Mouse (Mus musculus) hindbrain, embryonic 14.5 days (tissue): ENCODE results near the gene Prrg2. TPM values are rescaled to one million over a fixed set of nuclear protein-coding genes. Genes with fewer than 3 reads are reported as not detected.

Source experiments
- ATAC-seq: fragments of 200-750 bp; cut with Nextera tagmentation; 2 replicates; pipeline ENCODE4 v1.8.0; 2017; ENCODE audit warnings: moderate number of reproducible peaks, mild to moderate bottlenecking, moderate TSS enrichment, moderate library complexity; ENCODE audit not compliant: low FRiP score
- DNase-seq: peaks from one replicate; pipeline ENCODE4 v3.0.0-alpha.2; 2015; ENCODE audit warnings: low spot score
- H3K27ac ChIP-seq: fragments of 300-500 bp; sonication (generic); 2 replicates; pipeline ENCODE4 v1.5.1; 2014; ENCODE audit warnings: mild to moderate bottlenecking, moderate library complexity
- H3K27me3 ChIP-seq: fragments of 300-500 bp; sonication (generic); 2 replicates; pipeline ENCODE4 v1.6.1; 2014; ENCODE audit warnings: mild to moderate bottlenecking, low read length, mixed read lengths; ENCODE audit not compliant: control insufficient read depth, insufficient read depth
- H3K36me3 ChIP-seq: fragments of 300-500 bp; sonication (generic); replicated peaks from 2 replicates; pipeline ENCODE4 v1.6.1; 2014; ENCODE audit not compliant: control insufficient read depth, insufficient read depth
- H3K4me1 ChIP-seq: fragments of 300-500 bp; sonication (generic); replicated peaks from 2 replicates; pipeline ENCODE4 v1.6.1; 2014; ENCODE audit warnings: antibody characterized with exemption, low read length, mixed read lengths; ENCODE audit not compliant: control insufficient read depth, insufficient read depth
- H3K4me2 ChIP-seq: fragments of 300-500 bp; sonication (generic); replicated peaks from 2 replicates; pipeline ENCODE4 v1.6.1; 2014; ENCODE audit warnings: mild to moderate bottlenecking, moderate library complexity
- H3K4me3 ChIP-seq: fragments of 300-500 bp; sonication (generic); replicated peaks from 2 replicates; pipeline ENCODE4 v1.5.1; 2014; ENCODE audit warnings: mild to moderate bottlenecking, low read length
- H3K9ac ChIP-seq: fragments of 300-500 bp; sonication (generic); 2 replicates; pipeline ENCODE4 v1.6.1; 2014
- H3K9me3 ChIP-seq: fragments of 300-500 bp; sonication (generic); 2 replicates; pipeline ENCODE4 v1.6.1; 2016; ENCODE audit warnings: low read length; ENCODE audit not compliant: control insufficient read depth
- WGBS: fragments of 180-500 bp; shearing (Covaris S2); extraction: QIAGEN DNeasy Blood & Tissue Kit; methylation state at CpG from one replicate; pipeline ENCODE4 v1.1.7; 2014; 5-methylcytosine and 5-hydroxymethylcytosine counted together
- polyA plus RNA-seq: library from polyadenylated mRNA; unstranded; fragments of >200 nt; fragmentation: Nextera tagmentation; extraction: Ambion mirVana; gene quantifications from 2 replicates; pipeline ENCODE4 v1.2.1, GENCODE M21; 2014

Gene Prrg2
- polyA plus RNA-seq, 1 experiment from 2014 or later = 12.8 TPM

DNA sequence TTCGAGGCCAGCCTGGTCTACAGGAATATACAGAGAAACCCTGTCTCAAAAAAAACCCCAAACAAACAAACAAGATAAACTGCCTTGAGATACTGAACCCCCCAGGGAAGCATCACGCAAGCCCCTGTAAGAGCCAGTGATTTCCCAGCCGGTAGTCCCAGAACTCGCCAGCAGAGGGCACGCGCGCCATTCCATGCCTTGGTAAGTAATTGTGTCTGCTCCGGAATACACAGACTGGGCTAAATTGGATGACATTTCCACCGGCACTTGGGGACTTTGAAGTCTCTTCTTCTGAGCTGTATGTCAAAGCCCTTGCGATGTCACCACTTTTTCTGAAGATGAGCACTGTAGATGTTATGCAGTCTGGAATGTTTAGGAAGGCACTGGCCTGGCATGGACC, 17.4 kb upstream of the Prrg2 start:
- Histone ChIP-seq H3K9ac (no peak overlapping the region), H3K36me3 (peaks cover 16% of the 10 kb centered on the region; the same call in 1 of the 2 replicates), H3K9me3 (no peaks in the 10 kb centered on the region), H3K4me3 (no peak overlapping the region), H3K4me2 (no peak overlapping the region), H3K27ac (no peak overlapping the region), H3K27me3 (no peaks in the 10 kb centered on the region), H3K4me1 (no peaks in the 10 kb centered on the region)
- ATAC-seq (peak; percentile 63), DNase-seq (peak; percentile 97)
- 2% methylated on average over 10 of the region's 10 CpGs for WGBS

DNA sequence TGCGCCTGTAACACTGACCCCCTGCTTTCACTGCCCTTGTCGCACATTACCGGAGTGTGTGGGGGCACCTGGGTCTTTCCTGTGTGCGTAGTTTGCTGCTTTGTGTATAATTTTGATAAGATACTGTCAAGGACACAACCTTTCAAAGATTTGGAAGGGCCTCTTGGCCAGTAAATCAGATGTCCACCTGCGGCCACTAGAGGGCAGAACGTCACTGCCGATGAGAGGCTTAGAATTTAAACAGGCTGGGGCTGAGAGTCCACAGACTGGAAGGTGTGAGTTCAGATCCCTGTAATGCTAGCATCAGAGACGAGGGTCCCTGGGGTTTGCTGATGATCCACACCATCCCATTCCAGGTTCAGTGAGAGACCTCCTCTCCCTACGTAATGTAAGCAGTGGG, 16.0 kb upstream of the Prrg2 start:
- no peaks in the 10 kb centered on the region for H3K4me1 ChIP-seq
- ATAC-seq (no peak), DNase-seq (peak; percentile 73)
- no peaks in the 10 kb centered on the region for H3K9me3 ChIP-seq
- H3K27me3 ChIP-seq = no peaks in the 10 kb centered on the region
- no peak overlapping the region for H3K27ac ChIP-seq
- H3K9ac ChIP-seq = no peak overlapping the region
- H3K4me2 ChIP-seq = no peak overlapping the region
- WGBS = 39% methylated on average over 9 of the region's 9 CpGs
- peaks cover 18% of the 10 kb centered on the region; the same call in 1 of the 2 replicates for H3K36me3 ChIP-seq
- no peak overlapping the region for H3K4me3 ChIP-seq

DNA sequence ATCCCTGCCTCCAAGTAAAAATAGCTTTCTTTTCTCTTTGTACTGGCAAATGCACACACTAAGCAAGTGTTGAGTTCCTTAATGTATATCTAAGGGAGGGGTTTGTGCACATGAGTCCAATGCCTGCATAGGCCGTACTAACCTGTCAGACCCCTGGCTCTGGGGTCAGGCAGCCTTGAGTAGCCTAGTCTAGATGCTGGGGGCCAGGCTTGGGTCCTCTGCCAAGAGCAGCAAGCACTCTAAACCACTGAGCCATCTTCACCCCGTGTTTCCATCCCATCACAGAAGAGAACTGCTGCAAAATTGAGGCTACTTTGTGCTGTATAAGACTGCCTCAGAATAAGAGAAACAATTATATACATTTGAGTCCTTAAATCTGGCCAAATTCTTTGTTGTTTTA, 15.4 kb upstream of the Prrg2 start:
- H3K4me1 ChIP-seq = no peaks in the 10 kb centered on the region
- peaks cover 18% of the 10 kb centered on the region; the same call in 1 of the 2 replicates for H3K36me3 ChIP-seq
- no peak for DNase-seq
- no peak overlapping the region for H3K9ac ChIP-seq
- no peak overlapping the region for H3K27ac ChIP-seq
- WGBS = 98% methylated on average over 2 of the region's 2 CpGs
- no peaks in the 10 kb centered on the region for H3K27me3 ChIP-seq
- H3K4me3 ChIP-seq = no peak overlapping the region
- no peaks in the 10 kb centered on the region for H3K9me3 ChIP-seq
- no peak overlapping the region for H3K4me2 ChIP-seq
- ATAC-seq = no peak

DNA sequence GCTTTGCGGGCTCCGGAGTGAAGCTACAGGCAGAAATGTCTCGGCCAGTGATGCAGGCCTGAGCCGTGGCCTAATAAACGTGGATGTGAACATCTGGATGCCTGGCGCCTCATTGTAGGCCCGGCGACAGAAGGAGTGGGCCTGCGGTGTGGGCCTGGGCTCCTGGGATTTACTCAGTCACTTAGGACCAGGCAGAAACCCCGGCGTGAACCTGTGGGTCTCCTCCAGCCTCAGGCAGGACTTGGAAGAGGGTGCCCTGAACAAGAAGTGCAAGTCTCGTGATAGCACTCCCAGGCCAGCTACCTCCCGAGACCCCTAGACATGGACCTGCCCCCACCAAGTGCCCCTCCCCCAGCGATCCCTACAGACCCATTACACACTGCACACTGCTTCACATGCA, 14.8 kb upstream of the Prrg2 start:
- 88% methylated on average over 14 of the region's 14 CpGs for WGBS

DNA sequence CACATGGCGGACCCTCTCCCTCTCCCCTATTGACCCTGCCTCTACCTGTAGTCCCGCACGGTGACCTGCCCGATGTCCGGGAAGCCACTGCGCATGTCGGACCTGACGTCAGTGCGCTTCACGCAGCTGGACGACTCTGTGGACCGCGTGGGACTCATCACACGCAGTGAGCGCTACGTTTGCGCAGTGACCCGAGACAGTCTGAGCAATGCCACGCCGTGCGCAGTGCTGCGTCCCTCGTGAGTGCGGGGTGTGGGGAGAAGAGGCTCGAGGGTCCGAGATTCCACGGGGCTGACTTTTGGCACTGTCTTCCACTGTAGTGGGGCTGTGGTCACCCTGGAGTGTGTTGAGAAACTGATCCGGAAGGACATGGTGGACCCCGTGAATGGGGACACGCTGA, 14.0 kb upstream of the Prrg2 start:
- DNase-seq (no peak), ATAC-seq (no peak)
- no peaks in the 10 kb centered on the region for H3K27me3 ChIP-seq
- WGBS = 91% methylated on average over 30 of the region's 30 CpGs
- no peak overlapping the region for H3K9ac ChIP-seq
- H3K9me3 ChIP-seq = no peaks in the 10 kb centered on the region
- H3K4me1 ChIP-seq = no peaks in the 10 kb centered on the region
- no peak overlapping the region for H3K4me3 ChIP-seq
- no peak overlapping the region for H3K27ac ChIP-seq
- H3K36me3 ChIP-seq = peaks cover 18% of the 10 kb centered on the region; the same call in 1 of the 2 replicates
- H3K4me2 ChIP-seq = no peak overlapping the region

More for the DNA sequence above, 14.8 kb upstream of the Prrg2 start:
- H3K4me2 ChIP-seq = no peak overlapping the region
- no peak for DNase-seq
- H3K9ac ChIP-seq = no peak overlapping the region
- H3K4me3 ChIP-seq = no peak overlapping the region
- H3K9me3 ChIP-seq = no peaks in the 10 kb centered on the region
- no peaks in the 10 kb centered on the region for H3K4me1 ChIP-seq
- H3K27ac ChIP-seq = no peak overlapping the region
- H3K36me3 ChIP-seq = peaks cover 18% of the 10 kb centered on the region; the same call in 1 of the 2 replicates
- no peaks in the 10 kb centered on the region for H3K27me3 ChIP-seq
- ATAC-seq = no peak

DNA sequence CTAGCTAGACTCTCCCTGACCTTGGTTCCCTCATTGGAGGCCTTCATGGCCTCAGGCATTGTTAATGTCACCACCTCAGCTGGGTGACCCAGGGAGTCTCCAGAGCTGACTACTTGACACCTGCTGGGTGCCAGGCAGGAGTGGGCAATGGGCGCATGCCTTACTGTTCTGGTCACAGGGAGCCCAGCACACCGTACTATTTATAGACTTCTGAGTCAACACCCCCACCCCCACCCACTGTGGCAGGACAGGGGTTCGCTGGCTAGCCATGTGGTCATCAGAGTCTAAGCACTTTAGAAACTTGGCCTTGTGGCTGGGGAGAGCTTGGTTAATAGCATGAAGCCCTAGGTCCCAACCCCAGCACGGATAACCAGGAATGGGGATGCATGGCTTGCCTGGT, 12.9 kb upstream of the Prrg2 start:
- Histone ChIP-seq H3K36me3 (peaks cover 18% of the 10 kb centered on the region; the same call in 1 of the 2 replicates), H3K27me3 (no peaks in the 10 kb centered on the region), H3K4me1 (no peaks in the 10 kb centered on the region), H3K27ac (no peak overlapping the region), H3K4me3 (no peak overlapping the region), H3K9me3 (no peaks in the 10 kb centered on the region), H3K9ac (no peak overlapping the region), H3K4me2 (no peak overlapping the region)
- WGBS = 89% methylated on average over 4 of the region's 4 CpGs
- no peak for DNase-seq
- ATAC-seq = no peak

DNA sequence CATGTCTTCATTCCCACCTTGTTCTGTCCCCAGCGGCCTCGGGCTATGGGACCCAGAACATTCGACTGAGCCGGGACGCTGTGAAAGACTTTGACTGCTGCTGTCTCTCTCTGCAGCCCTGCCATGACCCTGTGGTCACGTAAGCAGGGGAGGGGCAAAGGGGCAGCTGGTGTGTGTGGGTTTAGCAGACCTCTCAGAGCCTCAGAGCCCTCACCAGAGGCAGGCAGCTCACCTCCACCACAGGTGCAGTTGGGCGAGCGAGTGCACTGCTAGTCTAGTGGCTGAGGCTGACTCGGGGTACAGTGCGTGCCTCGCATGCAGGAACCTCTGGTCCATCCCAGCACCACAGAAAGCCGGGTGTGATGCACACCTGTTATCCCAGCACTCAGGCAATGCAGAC, 11.5 kb upstream of the Prrg2 start:
- ATAC-seq (no peak), DNase-seq (no peak)
- no peak overlapping the region for H3K27ac ChIP-seq
- no peaks in the 10 kb centered on the region for H3K4me1 ChIP-seq
- H3K36me3 ChIP-seq = peaks cover 18% of the 10 kb centered on the region; the same call in 1 of the 2 replicates
- H3K9me3 ChIP-seq = no peaks in the 10 kb centered on the region
- no peak overlapping the region for H3K4me2 ChIP-seq
- no peak overlapping the region for H3K4me3 ChIP-seq
- WGBS = 90% methylated on average over 12 of the region's 12 CpGs
- no peaks in the 10 kb centered on the region for H3K27me3 ChIP-seq
- H3K9ac ChIP-seq = no peak overlapping the region

DNA sequence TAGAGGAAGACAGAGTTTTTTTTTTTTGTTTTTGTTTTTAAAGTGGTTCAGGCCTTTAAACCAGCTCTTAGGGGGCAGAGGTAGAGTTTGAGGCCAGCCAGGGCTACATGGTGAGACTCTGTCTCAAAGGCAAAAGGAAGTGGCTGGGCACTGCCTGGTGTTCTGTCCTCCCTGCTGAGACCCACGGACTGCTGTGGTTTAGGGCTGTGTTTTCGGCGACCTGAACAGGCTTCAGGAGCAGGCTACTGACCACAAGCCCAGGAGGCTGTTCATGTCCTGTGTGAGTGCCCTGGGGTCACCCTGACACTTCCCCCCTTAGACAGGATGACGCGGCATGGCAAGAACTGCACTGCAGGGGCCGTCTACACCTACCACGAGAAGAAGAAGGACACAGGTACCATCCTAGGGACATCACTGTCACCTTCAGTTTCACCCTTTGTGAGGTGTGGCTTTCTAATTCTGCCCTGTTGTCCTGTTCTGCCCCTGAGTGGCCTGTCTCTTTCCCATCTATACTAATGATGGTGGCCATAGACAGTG, 10.8 kb upstream of the Prrg2 start:
- H3K27me3 ChIP-seq = no peaks in the 10 kb centered on the region
- no peak overlapping the region for H3K4me2 ChIP-seq
- H3K9ac ChIP-seq = no peak overlapping the region
- no peak for ATAC-seq
- peaks cover 18% of the 10 kb centered on the region; the same call in 1 of the 2 replicates for H3K36me3 ChIP-seq
- 78% methylated on average over 7 of the region's 7 CpGs for WGBS
- H3K4me3 ChIP-seq = no peak overlapping the region
- H3K9me3 ChIP-seq = no peaks in the 10 kb centered on the region
- no peak overlapping the region for H3K27ac ChIP-seq
- no peak for DNase-seq
- H3K4me1 ChIP-seq = no peaks in the 10 kb centered on the region

DNA sequence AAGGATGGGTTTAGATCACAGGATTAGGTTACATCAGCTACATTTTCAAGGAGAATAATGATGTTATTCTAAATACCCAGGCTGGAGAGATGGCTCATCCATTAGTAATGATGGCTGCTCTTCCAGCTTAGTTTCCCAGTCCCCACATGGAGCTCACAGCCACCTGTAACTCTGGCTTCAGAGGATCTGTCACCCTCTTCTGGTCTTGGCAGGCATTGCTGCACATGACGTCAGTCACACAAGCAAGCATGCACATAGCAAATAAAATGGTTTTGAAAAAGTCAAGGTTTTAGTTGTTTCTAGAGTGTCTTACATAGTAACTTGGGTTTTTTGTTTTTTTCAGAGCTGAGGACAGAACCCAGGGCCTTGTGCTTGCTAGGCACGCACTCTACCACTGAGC, 9.8 kb upstream of the Prrg2 start:
- H3K27me3 ChIP-seq = no peaks in the 10 kb centered on the region
- no peak overlapping the region for H3K4me3 ChIP-seq
- no peak overlapping the region for H3K27ac ChIP-seq
- no peak overlapping the region for H3K9ac ChIP-seq
- no peak for DNase-seq
- no peak overlapping the region for H3K4me2 ChIP-seq
- H3K4me1 ChIP-seq = no peaks in the 10 kb centered on the region
- WGBS = 80% methylated on average over 2 of the region's 2 CpGs
- no peak for ATAC-seq
- no peaks in the 10 kb centered on the region for H3K9me3 ChIP-seq
- H3K36me3 ChIP-seq = peaks cover 12% of the 10 kb centered on the region; the same call in 1 of the 2 replicates

DNA sequence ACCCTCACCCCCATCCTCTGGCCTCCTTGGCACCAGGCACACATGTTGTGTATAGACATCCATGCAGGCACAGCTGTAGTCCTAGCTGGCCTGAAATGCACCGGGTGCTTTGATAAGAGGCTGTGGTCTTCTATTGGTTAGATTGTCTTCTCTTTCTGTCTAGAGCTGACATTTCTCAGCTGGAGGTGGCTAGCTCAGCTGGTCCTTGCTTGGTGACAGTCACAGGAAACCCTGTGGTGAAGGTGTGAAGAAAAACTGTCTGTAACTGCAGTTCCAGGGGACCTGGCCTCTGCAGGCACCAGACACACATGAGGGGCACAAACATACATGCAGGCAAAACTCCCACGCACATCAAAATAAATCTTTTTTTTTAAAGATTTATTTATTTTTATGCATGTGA, 7.2 kb upstream of the Prrg2 start:
- H3K4me3 ChIP-seq = no peak overlapping the region
- WGBS = 98% methylated on average over 2 of the region's 2 CpGs
- H3K9me3 ChIP-seq = no peaks in the 10 kb centered on the region
- ATAC-seq (no peak), DNase-seq (no peak)
- no peaks in the 10 kb centered on the region for H3K4me1 ChIP-seq
- 0 out of 2 replicates have a peak, but pooled peaks cover under 1% of the 10 kb centered on the region for H3K36me3 ChIP-seq
- H3K4me2 ChIP-seq = no peak overlapping the region
- H3K9ac ChIP-seq = no peak overlapping the region
- no peaks in the 10 kb centered on the region for H3K27me3 ChIP-seq
- H3K27ac ChIP-seq = no peak overlapping the region
